ENCODE assay signal across 13 mouse cellular contexts in the genomic region with DNA sequence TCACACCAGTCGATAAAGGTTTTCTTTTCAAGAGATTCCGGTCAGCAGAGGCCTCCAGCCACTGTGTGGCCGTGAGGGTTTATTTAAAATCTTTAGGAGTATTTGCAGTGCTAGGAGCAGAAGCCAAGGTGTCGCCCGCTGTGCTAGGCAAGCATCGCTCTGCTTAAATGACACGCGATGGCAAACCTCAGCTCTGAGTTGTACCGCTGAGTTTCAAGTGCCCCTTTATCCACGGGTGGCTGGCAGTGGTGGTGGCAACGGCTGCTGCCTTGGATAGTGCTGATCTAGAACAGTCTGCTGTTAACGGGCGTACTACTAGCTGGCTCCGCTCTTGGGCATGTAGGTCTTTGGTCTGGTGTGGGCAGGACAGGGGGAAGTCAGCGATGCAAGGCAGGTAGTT.
DNase-seq lines count a peak whose midpoint lies in the region; ATAC-seq and TF ChIP-seq lines count a peak whose summit lies in the region.
"Had no signal": no experiment of that assay in that cellular context is flagged by ENCODE, and none has a peak within 500 bp of the region (broad histone marks: within the 10 kb centered on the region; RNA-seq: fewer than 3 reads in every experiment).

No protein-coding gene starts in this region.

- peaks cover 94% of the 10 kb centered on the region for H3K4me1 ChIP-seq in hindbrain, embryonic 10.5 days (replicated peaks)
- H3K4me1 ChIP-seq in hindbrain, embryonic 13.5 days (replicated peaks): peaks cover 91% of the 10 kb centered on the region
- peaks cover 53% of the 10 kb centered on the region for H3K4me1 ChIP-seq in stomach, embryonic 14.5 days (ENCODE audit: control insufficient read depth, insufficient read depth, low read length)
- peaks cover 7% of the 10 kb centered on the region for H3K4me1 ChIP-seq in stomach, postnatal 0 days (replicated peaks; ENCODE audit: control insufficient read depth, insufficient read depth)
- peaks cover 68% of the 10 kb centered on the region for H3K4me1 ChIP-seq in midbrain, embryonic 16.5 days (ENCODE audit: control insufficient read depth, insufficient read depth, low read length)

- no peak for TF ChIP-seq EP300 in stomach, postnatal 0 days (optimal IDR thresholded peaks at IDR 0.05)

- H3K27me3 ChIP-seq in hindbrain, embryonic 10.5 days (ENCODE audit: insufficient read depth, poor library complexity, severe bottlenecking): peaks cover 57% of the 10 kb centered on the region
- no peaks in the 10 kb centered on the region; the same call in 1 of the 2 replicates for H3K27me3 ChIP-seq in hindbrain, embryonic 13.5 days
- H3K27me3 ChIP-seq in stomach, embryonic 14.5 days (ENCODE audit: control insufficient read depth, insufficient read depth, low read length): no peaks in the 10 kb centered on the region
- no peaks in the 10 kb centered on the region for H3K27me3 ChIP-seq in stomach, postnatal 0 days (ENCODE audit: control insufficient read depth, insufficient read depth, low read length)
- no peaks in the 10 kb centered on the region for H3K27me3 ChIP-seq in midbrain, embryonic 16.5 days (ENCODE audit: control insufficient read depth, insufficient read depth, low read depth, low read length)
- H3K27me3 ChIP-seq: heart, embryonic 12.5 days had no signal

- no peaks in the 10 kb centered on the region for H3K9me3 ChIP-seq in hindbrain, embryonic 10.5 days
- no peaks in the 10 kb centered on the region for H3K9me3 ChIP-seq in hindbrain, embryonic 13.5 days
- no peaks in the 10 kb centered on the region for H3K9me3 ChIP-seq in stomach, embryonic 14.5 days (ENCODE audit: control insufficient read depth, low read depth, low read length)
- H3K9me3 ChIP-seq in stomach, postnatal 0 days (ENCODE audit: control insufficient read depth, low read length): no peaks in the 10 kb centered on the region
- H3K9me3 ChIP-seq in midbrain, embryonic 16.5 days (replicated peaks; ENCODE audit: control insufficient read depth, low read length, poor library complexity, severe bottlenecking): no peaks in the 10 kb centered on the region
- H3K9me3 ChIP-seq: G1E; heart, embryonic 12.5 days had no signal

- WGBS in hindbrain, embryonic 10.5 days: 71% methylated on average over 15 of the region's 15 CpGs
- 65% methylated on average over 15 of the region's 15 CpGs for WGBS in hindbrain, embryonic 13.5 days
- 71% methylated on average over 15 of the region's 15 CpGs for whole genome bisulfite sequencing in stomach, embryonic 14.5 days
- 62% methylated on average over 15 of the region's 15 CpGs for WGBS in stomach, postnatal 0 days
- 54% methylated on average over 15 of the region's 15 CpGs for WGBS in midbrain, embryonic 16.5 days

- H3K4me2 ChIP-seq in hindbrain, embryonic 13.5 days: no peak overlapping the region
- no peak overlapping the region for H3K4me2 ChIP-seq in stomach, embryonic 14.5 days (replicated peaks; ENCODE audit: low read depth, low read length)
- no peak overlapping the region for H3K4me2 ChIP-seq in stomach, postnatal 0 days (replicated peaks; ENCODE audit: low read depth)
- H3K4me2 ChIP-seq in midbrain, embryonic 16.5 days (ENCODE audit: low read length): no peak overlapping the region

- no peaks in the 10 kb centered on the region for H3K36me3 ChIP-seq in hindbrain, embryonic 10.5 days
- no peaks in the 10 kb centered on the region for H3K36me3 ChIP-seq in hindbrain, embryonic 13.5 days
- no peaks in the 10 kb centered on the region for H3K36me3 ChIP-seq in stomach, embryonic 14.5 days (ENCODE audit: control insufficient read depth, insufficient read depth, low read length)
- H3K36me3 ChIP-seq in stomach, postnatal 0 days (ENCODE audit: control insufficient read depth, insufficient read depth, low read length): no peaks in the 10 kb centered on the region
- H3K36me3 ChIP-seq in midbrain, embryonic 16.5 days (ENCODE audit: control insufficient read depth, insufficient read depth, low read length): no peaks in the 10 kb centered on the region
- H3K36me3 ChIP-seq: G1E; heart, embryonic 12.5 days had no signal

- DNase-seq in cerebellum, postnatal 25 days: peak; percentile 48 to 52
- no peak for DNase-seq in cerebellum, adult 11 months
- DNase-seq in hindbrain, embryonic 10.5 days (ENCODE audit: low spot score): no peak
- DNase-seq in stomach, postnatal 0 days (ENCODE audit: low spot score): no peak
- no peak for DNase-seq in urinary bladder, postnatal 4 days (ENCODE audit: low spot score in 2 of 2)
- DNase-seq: embryo, embryonic 11 days; kidney, adult 18-20 months; right cerebral cortex, postnatal 14 days had no signal

- no peak overlapping the region; the same call in 1 of the 2 replicates for H3K9ac ChIP-seq in hindbrain, embryonic 13.5 days
- no peak overlapping the region for H3K9ac ChIP-seq in stomach, embryonic 14.5 days (replicated peaks; ENCODE audit: low read depth, low read length)
- H3K9ac ChIP-seq in stomach, postnatal 0 days (ENCODE audit: low read length): no peak overlapping the region
- H3K9ac ChIP-seq in midbrain, embryonic 16.5 days (ENCODE audit: low read depth, low read length): 0 out of 2 replicates have a peak overlapping the region, but pooled peaks have one; percentile 3
- H3K9ac ChIP-seq: heart, embryonic 12.5 days had no signal

- no peak for TF ChIP-seq CTCF in stomach, postnatal 0 days (IDR thresholded peaks at IDR 0.05; ENCODE audit: low read depth)

- H3K27ac ChIP-seq in hindbrain, embryonic 10.5 days: peak overlapping the region; percentile 83
- H3K27ac ChIP-seq in hindbrain, embryonic 13.5 days: no peak overlapping the region
- H3K27ac ChIP-seq in stomach, embryonic 14.5 days (ENCODE audit: low read length): peak overlapping the region; percentile 44; the same call in 1 of the 2 replicates
- no peak overlapping the region for H3K27ac ChIP-seq in stomach, postnatal 0 days (replicated peaks)
- peak overlapping the region; percentile 35; the same call in 1 of the 2 replicates for H3K27ac ChIP-seq in midbrain, embryonic 16.5 days (ENCODE audit: low read length)

- H3K4me3 ChIP-seq in hindbrain, embryonic 10.5 days: no peak overlapping the region
- H3K4me3 ChIP-seq in hindbrain, embryonic 13.5 days: no peak overlapping the region
- H3K4me3 ChIP-seq in stomach, embryonic 14.5 days (ENCODE audit: low read depth, low read length): no peak overlapping the region
- no peak overlapping the region for H3K4me3 ChIP-seq in stomach, postnatal 0 days (ENCODE audit: low read depth, low read length)
- no peak overlapping the region for H3K4me3 ChIP-seq in midbrain, embryonic 16.5 days (ENCODE audit: low read depth, low read length)
- H3K4me3 ChIP-seq: heart, embryonic 12.5 days had no signal

- ATAC-seq in hindbrain, embryonic 13.5 days (ENCODE audit: low FRiP score): no peak
- no peak for ATAC-seq in stomach, embryonic 14.5 days (ENCODE audit: insufficient number of reproducible peaks, insufficient read depth, low FRiP score, low read depth)
- no peak for ATAC-seq in stomach, postnatal 0 days (ENCODE audit: low FRiP score, low TSS enrichment)
- ATAC-seq in midbrain, embryonic 16.5 days: no peak

Comparison
In these comparisons a context has a peak if more than half of its experiments do, and no peak if none do; other contexts are left out.
1. DNase-seq: peak in cerebellum, postnatal 25 days (2 of 2); none in cerebellum, adult 11 months (single experiment), hindbrain, embryonic 10.5 days (single experiment), stomach, postnatal 0 days (single experiment) and urinary bladder, postnatal 4 days (0 of 2).
2. H3K27ac ChIP-seq: peak in hindbrain, embryonic 10.5 days (single experiment), stomach, embryonic 14.5 days (single experiment) and midbrain, embryonic 16.5 days (single experiment); none in hindbrain, embryonic 13.5 days (single experiment) and stomach, postnatal 0 days (single experiment).